Mouse (Mus musculus) heart, postnatal 0 days (tissue): Measurements from ENCODE around the gene Cd93.

Experiments
- CTCF ChIP-seq: IDR thresholded peaks from 2 replicates; pipeline ENCODE4 v1.5.1; 2016; ENCODE audit warnings: antibody characterized with exemption, control low read depth, low read depth
- EP300 ChIP-seq: IDR thresholded peaks from 2 replicates; pipeline ENCODE4 v1.6.1; 2016; ENCODE audit warnings: antibody characterized with exemption, low read depth

DNA sequence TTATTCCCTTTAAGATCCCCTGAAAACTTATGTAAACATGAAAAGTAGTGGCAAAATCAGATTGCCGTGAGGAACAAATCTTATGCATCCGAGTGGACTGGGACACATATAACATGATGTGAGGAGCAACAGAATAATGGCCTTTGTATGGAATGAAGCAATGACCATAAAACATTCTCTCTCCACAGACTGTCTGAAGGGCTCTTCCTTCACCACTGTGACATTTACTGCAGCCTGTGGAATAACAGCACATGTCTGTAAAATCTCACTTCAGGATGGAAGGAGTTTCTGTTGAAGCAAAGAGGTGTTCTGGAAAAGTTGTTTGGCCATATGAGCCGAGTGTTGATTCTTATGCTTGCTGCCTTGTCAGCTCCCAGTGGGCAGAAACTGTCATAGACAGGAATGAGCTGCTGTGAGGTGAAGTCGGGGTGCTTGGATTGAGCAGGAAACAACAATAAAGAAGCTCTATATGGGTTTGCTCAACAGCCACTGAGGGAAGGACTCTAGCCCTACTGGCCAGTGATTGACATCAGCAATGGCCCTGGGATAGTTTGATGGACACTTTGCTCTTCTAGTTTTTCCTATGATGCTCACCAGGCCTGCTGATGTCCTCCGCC is 32.6 kb upstream of the Cd93 start:
- no peak for TF ChIP-seq CTCF
- no peak for TF ChIP-seq EP300
